Mouse (Mus musculus): ENCODE results near the gene Slc17a1.

GRCm38 (mm10) chr13:23866086-23866710 is 1.4 kb upstream of the Slc17a1 start:
- no peak for TF ChIP-seq NANOG (IDR thresholded peaks at IDR 0.05; ENCODE audit: borderline replicate concordance, low read length)
- TF ChIP-seq CTCF (conservative IDR thresholded peaks at IDR 0.05; ENCODE audit: low read length): no peak

Data from E14TG2a.4 (cell line).